Mouse (Mus musculus): ENCODE measurements around the gene R3hdm2. TPM values are rescaled to one million over a fixed set of nuclear protein-coding genes. Genes with fewer than 3 reads are reported as not detected.

R3hdm2 gene
- polyA plus RNA-seq, 1 experiment from 2014 or later, result 43.3 TPM

DNA sequence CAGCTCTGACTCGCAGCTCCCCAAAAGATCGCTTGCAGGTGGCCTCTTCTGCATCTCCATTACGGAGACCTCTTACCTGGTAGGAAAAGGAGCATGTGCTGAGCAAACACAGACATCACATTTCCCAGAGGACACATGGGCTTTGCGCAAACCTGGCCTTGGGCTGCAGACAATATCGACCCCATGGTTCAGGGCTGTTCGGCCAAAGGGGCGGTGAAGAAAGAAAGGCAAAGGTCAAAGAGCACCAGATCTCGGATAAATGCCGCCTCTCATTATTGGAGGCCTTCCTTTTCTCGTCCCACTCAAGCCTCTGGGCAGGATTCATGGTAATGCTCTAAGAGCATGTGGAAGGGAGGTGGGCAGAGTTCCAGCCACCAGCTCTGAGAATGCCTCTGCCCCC is 24.8 kb upstream of the R3hdm2 start:
- Histone ChIP-seq H3K4me1 (peaks cover 12% of the 10 kb centered on the region), H3K27me3 (no peaks in the 10 kb centered on the region), H3K9me3 (no peaks in the 10 kb centered on the region), H3K9ac (no peak overlapping the region), H3K4me3 (no peak overlapping the region), H3K4me2 (replicated peaks) (no peak overlapping the region), H3K27ac (no peak overlapping the region), H3K36me3 (no peaks in the 10 kb centered on the region)
- WGBS, result 75% methylated on average over 10 of the region's 10 CpGs
- no peak for ATAC-seq (ENCODE audit: low FRiP score, low read depth)

DNA sequence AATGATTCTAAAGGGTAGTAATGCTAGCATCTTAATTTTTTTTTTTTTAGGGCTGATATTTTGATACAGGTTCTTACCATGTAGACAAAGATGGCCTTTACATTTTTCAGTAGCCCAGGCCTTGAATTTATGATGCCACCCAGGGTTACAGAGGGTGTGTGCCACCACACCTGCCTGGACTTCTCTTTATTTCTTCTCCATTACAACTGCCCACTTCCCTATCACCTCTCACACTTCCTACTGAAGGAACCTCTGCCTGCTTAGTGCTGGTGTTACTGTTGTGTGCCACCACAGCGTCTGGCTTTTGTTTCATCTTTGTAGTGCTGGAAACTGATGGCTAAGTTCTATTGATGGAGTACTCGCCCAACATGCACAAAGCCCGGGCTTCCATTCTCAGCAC is 19.4 kb upstream of the R3hdm2 start:
- Histone ChIP-seq H3K27me3 (no peaks in the 10 kb centered on the region), H3K9ac (no peak overlapping the region), H3K27ac (no peak overlapping the region), H3K9me3 (no peaks in the 10 kb centered on the region), H3K4me1 (no peaks in the 10 kb centered on the region), H3K4me3 (no peak overlapping the region), H3K36me3 (no peaks in the 10 kb centered on the region), H3K4me2 (replicated peaks) (no peak overlapping the region)
- WGBS, result 85% methylated on average over 3 of the region's 3 CpGs
- no peak for ATAC-seq (ENCODE audit: low FRiP score, low read depth)

DNA sequence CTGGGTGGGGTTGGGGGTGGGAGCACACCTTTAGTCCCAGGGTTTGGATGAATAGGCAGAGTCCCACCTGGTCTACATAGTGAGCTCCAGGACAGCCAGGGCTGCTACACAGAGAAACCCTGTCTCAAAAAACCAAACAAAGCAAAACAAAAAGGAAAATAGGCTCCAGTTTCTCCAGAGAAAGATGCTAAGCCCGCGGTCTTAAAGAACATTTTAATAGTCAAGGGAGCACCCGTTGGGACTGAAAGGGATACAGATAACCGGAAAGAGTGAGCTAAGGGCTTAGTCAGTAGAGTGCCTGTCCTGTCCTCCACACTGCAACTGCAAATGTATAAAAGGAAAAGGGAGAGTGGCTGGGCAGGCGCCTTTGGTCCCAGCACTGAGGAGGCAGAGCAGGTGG is 13.0 kb upstream of the R3hdm2 start:
- WGBS, result 77% methylated on average over 5 of the region's 5 CpGs
- H3K4me3 ChIP-seq, result no peak overlapping the region

GRCm38 (mm10) chr10:127368273-127368672 is 11.9 kb upstream of the R3hdm2 start:
- ATAC-seq (ENCODE audit: low FRiP score, low read depth), result no peak
- no peak overlapping the region for H3K4me2 ChIP-seq (replicated peaks)
- H3K36me3 ChIP-seq, result no peaks in the 10 kb centered on the region
- no peak overlapping the region for H3K4me3 ChIP-seq
- H3K27ac ChIP-seq, result no peak overlapping the region
- H3K27me3 ChIP-seq, result no peaks in the 10 kb centered on the region
- no peak overlapping the region for H3K9ac ChIP-seq
- WGBS, result 86% methylated on average over 2 of the region's 2 CpGs
- H3K9me3 ChIP-seq, result no peaks in the 10 kb centered on the region
- no peaks in the 10 kb centered on the region for H3K4me1 ChIP-seq

More for the DNA sequence above, 13.0 kb upstream of the R3hdm2 start:
- Histone ChIP-seq H3K27ac (no peak overlapping the region), H3K36me3 (no peaks in the 10 kb centered on the region), H3K4me2 (replicated peaks) (no peak overlapping the region), H3K4me1 (no peaks in the 10 kb centered on the region), H3K9ac (no peak overlapping the region), H3K9me3 (no peaks in the 10 kb centered on the region), H3K27me3 (no peaks in the 10 kb centered on the region)
- ATAC-seq (ENCODE audit: low FRiP score, low read depth), result no peak

DNA sequence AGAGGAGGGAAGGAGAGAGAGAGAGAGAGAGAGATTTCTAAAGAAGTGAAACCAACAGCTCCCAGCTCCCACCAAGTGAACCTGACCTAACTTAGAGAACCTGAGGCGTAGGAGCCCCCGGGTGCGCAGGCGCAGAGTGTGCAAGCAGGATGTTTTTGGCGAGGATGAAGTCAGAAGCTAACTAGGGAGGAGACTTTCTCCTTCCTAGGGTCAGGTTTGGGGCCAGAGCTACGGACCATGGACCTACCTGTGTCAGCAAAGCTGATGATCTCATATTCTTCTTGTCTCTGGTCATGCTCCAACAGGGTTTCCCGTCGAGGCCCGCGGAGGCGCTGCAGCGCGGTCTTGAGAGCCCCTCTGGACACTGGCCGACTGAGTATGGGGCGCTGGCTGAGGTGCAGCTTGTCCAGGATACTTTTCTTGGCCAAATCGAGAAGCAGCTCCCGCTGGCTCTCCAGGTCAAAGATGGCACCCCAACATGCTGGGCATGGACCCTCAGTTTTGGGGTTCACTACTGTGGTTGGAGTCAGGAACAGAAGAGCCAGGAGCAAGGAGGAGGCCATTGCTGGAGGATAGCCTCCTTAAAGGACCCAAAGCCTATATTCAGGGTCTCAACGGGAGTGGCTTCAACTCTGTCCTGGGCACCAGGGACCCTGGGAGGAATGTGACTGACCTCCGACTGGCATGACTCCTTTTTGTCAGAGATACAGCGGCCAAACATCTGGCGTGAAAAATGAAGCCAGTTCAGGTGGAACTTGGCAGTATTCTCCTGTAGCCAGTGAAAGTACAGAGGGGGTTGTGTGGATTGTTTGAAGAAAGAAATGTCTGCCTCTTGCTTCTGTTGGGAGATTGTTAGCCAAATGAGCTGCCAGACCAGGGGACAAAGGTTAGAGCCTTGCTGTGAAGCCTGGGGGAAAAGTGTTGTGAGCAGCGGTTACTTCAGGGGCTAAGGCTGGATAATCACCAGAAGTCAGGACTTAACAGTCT is 10.0 kb upstream of the R3hdm2 start, which contains the start of gene Inhbc:
Gene Inhbc (minus strand): TSS at position 598 of the 987 bp plus-strand sequence.
- no peak within 1 kb of the TSS for H3K27ac ChIP-seq
- H3K27me3 ChIP-seq, result no peaks in the 10 kb centered on the region
- no peak for ATAC-seq (ENCODE audit: low FRiP score, low read depth)
- H3K36me3 ChIP-seq, result no peaks in the 10 kb centered on the region
- 78% methylated on average over 22 of the region's 22 CpGs for WGBS
- H3K4me2 ChIP-seq (replicated peaks), result no peak within 1 kb of the TSS
- H3K4me1 ChIP-seq, result no peaks in the 10 kb centered on the region
- no peak within 1 kb of the TSS for H3K4me3 ChIP-seq
- H3K9ac ChIP-seq, result no peak within 1 kb of the TSS
- no peaks in the 10 kb centered on the region for H3K9me3 ChIP-seq

DNA sequence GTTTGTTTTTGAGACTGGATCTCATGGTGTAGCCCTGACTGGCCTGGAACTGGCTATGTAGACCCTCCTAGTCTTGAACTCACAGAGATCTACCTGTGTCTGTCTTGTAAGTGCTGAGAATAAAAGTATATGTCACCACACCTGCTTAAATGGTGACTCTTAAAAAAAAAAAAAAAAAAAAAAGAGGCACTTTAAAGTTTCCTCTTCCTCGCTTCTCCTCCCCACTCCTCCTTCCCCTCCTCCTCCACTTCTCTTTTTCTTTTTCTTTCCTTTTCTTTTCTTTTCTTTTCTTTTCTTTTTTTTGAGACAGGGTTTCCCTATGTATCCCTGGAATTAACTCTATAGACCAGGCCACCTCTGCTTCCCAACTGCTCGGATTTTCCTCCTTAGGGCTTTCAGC is 9.1 kb upstream of the R3hdm2 start:
- H3K36me3 ChIP-seq, result no peaks in the 10 kb centered on the region
- H3K9me3 ChIP-seq, result no peaks in the 10 kb centered on the region
- H3K27me3 ChIP-seq, result no peaks in the 10 kb centered on the region
- H3K4me2 ChIP-seq (replicated peaks), result no peak overlapping the region
- H3K9ac ChIP-seq, result no peak overlapping the region
- no peak overlapping the region for H3K27ac ChIP-seq
- no peak overlapping the region for H3K4me3 ChIP-seq
- no peak for ATAC-seq (ENCODE audit: low FRiP score, low read depth)
- WGBS, result 69% methylated on average over 2 of the region's 2 CpGs
- H3K4me1 ChIP-seq, result no peaks in the 10 kb centered on the region

GRCm38 (mm10) chr10:127377700-127378099 is 2.4 kb upstream of the R3hdm2 start:
- H3K36me3 ChIP-seq, result no peaks in the 10 kb centered on the region

DNA sequence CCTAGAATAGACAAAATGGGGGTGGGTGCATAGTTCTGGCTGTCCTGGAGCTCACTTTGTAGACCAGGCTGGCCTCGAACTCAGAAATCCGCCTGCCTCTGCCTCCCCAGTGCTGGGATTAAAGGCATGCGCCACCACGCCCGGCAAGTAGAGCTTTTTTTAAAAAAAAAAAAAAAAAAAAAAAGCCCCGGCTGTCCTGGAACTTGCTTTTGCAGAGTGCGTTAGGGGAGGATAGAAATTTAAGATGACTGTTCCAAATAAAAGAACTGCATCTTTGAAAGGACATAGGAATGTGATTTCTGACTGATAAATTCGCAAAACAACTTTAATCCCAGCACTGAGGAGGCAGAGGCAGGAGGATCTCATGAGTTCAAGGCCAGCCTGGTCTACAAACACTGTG is 473 bp upstream of the R3hdm2 start:
- peak overlapping the region; percentile 94 for H3K27ac ChIP-seq
- H3K4me3 ChIP-seq, result peak overlapping the region; percentile 69
- 86% methylated on average over 8 of the region's 8 CpGs for WGBS
- peak overlapping the region; percentile 86; the same call in 1 of the 2 replicates for H3K9ac ChIP-seq
- H3K27me3 ChIP-seq, result no peaks in the 10 kb centered on the region
- no peak for ATAC-seq (ENCODE audit: low FRiP score, low read depth)
- peak overlapping the region; percentile 66 for H3K4me2 ChIP-seq (replicated peaks)
- H3K9me3 ChIP-seq, result no peaks in the 10 kb centered on the region
- peaks cover 15% of the 10 kb centered on the region for H3K4me1 ChIP-seq
- no peaks in the 10 kb centered on the region for H3K36me3 ChIP-seq

More at GRCm38 (mm10) chr10:127377700-127378099, 2.4 kb upstream of the R3hdm2 start:
- Histone ChIP-seq H3K9me3 (no peaks in the 10 kb centered on the region), H3K4me1 (peaks cover 12% of the 10 kb centered on the region), H3K9ac (no peak overlapping the region), H3K4me2 (replicated peaks) (no peak overlapping the region), H3K27me3 (no peaks in the 10 kb centered on the region), H3K27ac (no peak overlapping the region), H3K4me3 (no peak overlapping the region)
- 53% methylated on average over 3 of the region's 3 CpGs for WGBS
- ATAC-seq (ENCODE audit: low FRiP score, low read depth), result no peak

DNA sequence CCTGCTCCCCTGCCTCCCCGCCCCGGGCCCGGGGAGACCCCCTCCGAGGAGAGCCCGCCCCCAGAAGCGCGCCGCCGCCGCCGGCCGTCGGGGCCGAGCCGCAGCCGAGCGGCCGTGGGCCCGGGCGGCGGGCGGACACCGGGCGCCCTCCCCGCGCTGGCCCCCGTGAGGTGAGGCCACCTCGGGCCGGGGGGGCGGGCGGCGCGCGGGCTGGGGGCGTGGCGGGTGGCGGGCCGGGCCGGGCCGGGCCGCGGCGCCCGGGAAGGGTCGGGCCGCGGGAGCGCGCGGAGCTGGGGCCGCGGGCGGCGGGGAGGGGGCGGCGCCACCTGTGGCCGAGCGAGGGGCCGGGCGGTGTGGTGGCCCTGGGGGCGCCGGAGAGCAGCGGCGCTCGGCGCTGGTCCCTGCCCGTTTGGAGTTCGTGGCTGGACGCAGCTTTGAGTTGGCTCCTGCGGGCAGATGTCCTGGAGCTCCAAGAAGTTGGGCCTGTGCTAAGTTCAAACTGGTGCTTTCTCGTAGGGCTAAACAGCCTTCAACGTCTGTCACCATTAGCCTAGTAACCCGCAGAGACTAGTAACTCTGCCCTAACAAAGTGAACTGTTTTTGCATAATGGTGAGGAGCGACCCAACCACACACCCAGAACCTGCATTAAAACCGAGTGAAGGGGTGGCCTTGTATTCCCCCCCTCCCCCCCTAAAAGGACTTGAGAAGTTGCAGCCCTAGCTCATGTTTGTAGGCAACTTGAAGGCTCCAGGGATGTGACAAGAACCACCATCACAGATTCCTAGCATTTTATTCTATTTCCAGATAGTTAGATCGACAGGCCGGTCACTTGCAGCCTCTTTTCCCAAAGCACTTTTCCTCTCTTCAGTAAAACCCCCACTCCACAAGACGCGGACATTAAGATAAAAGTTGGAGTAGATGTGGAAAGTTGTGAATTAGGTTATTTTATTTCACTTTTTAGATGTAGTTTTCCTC is 928 bp downstream of the R3hdm2 start:
- no peaks in the 10 kb centered on the region for H3K36me3 ChIP-seq
- H3K9me3 ChIP-seq, result no peaks in the 10 kb centered on the region
- ATAC-seq (ENCODE audit: low FRiP score, low read depth), result peak; percentile 82
- peak overlapping the region; percentile 86 for H3K9ac ChIP-seq
- peak overlapping the region; percentile 69 for H3K4me2 ChIP-seq (replicated peaks)
- under 1% methylated on average over 54 of the region's 79 CpGs for whole genome bisulfite sequencing
- peak overlapping the region; percentile 69 for H3K4me3 ChIP-seq
- H3K4me1 ChIP-seq, result peaks cover 15% of the 10 kb centered on the region
- H3K27ac ChIP-seq, result peak overlapping the region; percentile 94
- no peaks in the 10 kb centered on the region for H3K27me3 ChIP-seq

DNA sequence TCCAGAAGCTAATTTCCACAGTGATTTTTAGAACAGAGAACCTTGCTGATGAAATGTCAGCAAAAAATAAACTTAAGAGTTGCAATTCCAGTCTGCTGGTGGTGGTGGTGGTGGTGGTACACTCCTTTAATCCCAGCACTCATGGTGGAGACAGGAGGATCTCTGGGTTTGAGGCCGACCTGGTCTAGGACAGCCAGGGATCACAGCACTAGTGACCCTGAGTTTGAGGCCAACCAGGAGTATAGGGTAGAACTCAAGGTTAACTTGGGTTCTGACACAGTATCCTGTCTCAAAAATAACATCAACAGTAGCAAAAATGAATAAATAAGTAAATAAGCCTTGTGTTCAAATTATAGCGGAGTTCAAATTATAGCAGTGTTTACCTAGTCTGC is 1.6 kb downstream of the R3hdm2 start:
- Histone ChIP-seq H3K27me3 (no peaks in the 10 kb centered on the region), H3K9me3 (no peaks in the 10 kb centered on the region), H3K4me1 (peaks cover 15% of the 10 kb centered on the region), H3K4me3 (peak overlapping the region; percentile 69), H3K27ac (peak overlapping the region; percentile 94), H3K4me2 (replicated peaks) (peak overlapping the region; percentile 69), H3K36me3 (no peaks in the 10 kb centered on the region), H3K9ac (peak overlapping the region; percentile 86)
- WGBS, result 53% methylated on average over 2 of the region's 2 CpGs
- no peak for ATAC-seq (ENCODE audit: low FRiP score, low read depth)

- 83% methylated on average over 6 of the region's 6 CpGs for WGBS
- Histone ChIP-seq H3K9ac (no peak overlapping the region), H3K27ac (no peak overlapping the region), H3K36me3 (peaks cover 38% of the 10 kb centered on the region), H3K27me3 (no peaks in the 10 kb centered on the region), H3K4me2 (replicated peaks) (no peak overlapping the region), H3K4me1 (no peaks in the 10 kb centered on the region), H3K9me3 (no peaks in the 10 kb centered on the region), H3K4me3 (no peak overlapping the region)
- no peak for ATAC-seq (ENCODE audit: low FRiP score, low read depth)
These were observed 11.6 kb downstream of the R3hdm2 start for GRCm38 (mm10) chr10:127391774-127392173.

DNA sequence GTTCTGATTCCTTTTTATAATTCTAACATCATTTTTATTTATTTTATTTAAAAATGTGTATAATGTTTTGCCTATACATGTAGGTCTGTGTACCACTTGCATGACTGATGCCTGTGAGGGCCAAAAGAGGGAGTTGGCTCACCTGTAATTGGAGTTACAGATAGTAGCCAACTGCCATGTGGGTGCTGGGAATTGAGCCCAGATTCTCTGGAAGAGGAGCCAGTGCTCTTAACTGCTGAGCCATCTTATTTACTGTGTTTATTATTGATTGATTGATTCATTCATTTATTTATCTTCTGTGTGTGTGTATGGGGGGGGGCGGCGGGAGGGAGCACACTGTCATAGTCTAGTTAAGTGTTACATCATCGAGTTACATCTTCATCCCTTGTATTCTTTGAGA is 24.6 kb downstream of the R3hdm2 start:
- H3K4me3 ChIP-seq, result no peak overlapping the region

More for the DNA sequence above, 24.6 kb downstream of the R3hdm2 start:
- WGBS, result 93% methylated on average over 3 of the region's 3 CpGs
- no peaks in the 10 kb centered on the region for H3K4me1 ChIP-seq
- H3K4me2 ChIP-seq (replicated peaks), result no peak overlapping the region
- H3K27me3 ChIP-seq, result no peaks in the 10 kb centered on the region
- ATAC-seq (ENCODE audit: low FRiP score, low read depth), result no peak
- no peaks in the 10 kb centered on the region for H3K9me3 ChIP-seq
- peaks cover 46% of the 10 kb centered on the region for H3K36me3 ChIP-seq
- no peak overlapping the region for H3K27ac ChIP-seq
- H3K9ac ChIP-seq, result no peak overlapping the region

Data from limb, embryonic 13.5 days (tissue).